Mouse (Mus musculus) midbrain, embryonic 12.5 days (tissue): ENCODE data around the gene Serpinb11. TPM values are rescaled to one million over a fixed set of nuclear protein-coding genes. Genes with fewer than 3 reads are reported as not detected.

ENCODE experiments used
- ATAC-seq: fragments of 200-750 bp; cut with Nextera tagmentation; 2 replicates; pipeline ENCODE4 v1.8.0; 2017; ENCODE audit warnings: low read depth, moderate TSS enrichment, moderate library complexity; ENCODE audit not compliant: low FRiP score
- H3K27ac ChIP-seq: fragments of 300-500 bp; sonication (generic); replicated peaks from 2 replicates; pipeline ENCODE4 v1.5.1; 2016; ENCODE audit warnings: mild to moderate bottlenecking
- H3K27me3 ChIP-seq: fragments of 300-500 bp; sonication (generic); 2 replicates; pipeline ENCODE4 v1.6.1; 2016; ENCODE audit warnings: mild to moderate bottlenecking
- H3K36me3 ChIP-seq: fragments of 300-500 bp; sonication (generic); 2 replicates; pipeline ENCODE4 v1.6.1; 2016
- H3K4me1 ChIP-seq: fragments of 300-500 bp; sonication (generic); 2 replicates; pipeline ENCODE4 v1.6.1; 2016
- H3K4me2 ChIP-seq: fragments of 300-500 bp; sonication (generic); replicated peaks from 2 replicates; pipeline ENCODE4 v1.6.1; 2016; ENCODE audit warnings: mild to moderate bottlenecking, moderate library complexity
- H3K4me3 ChIP-seq: fragments of 300-500 bp; sonication (generic); 2 replicates; pipeline ENCODE4 v1.5.1; 2016; ENCODE audit warnings: mild to moderate bottlenecking
- H3K9ac ChIP-seq: fragments of 300-500 bp; sonication (generic); replicated peaks from 2 replicates; pipeline ENCODE4 v1.6.1; 2016; ENCODE audit warnings: mild to moderate bottlenecking, moderate library complexity
- H3K9me3 ChIP-seq: fragments of 300-500 bp; sonication (generic); 2 replicates; pipeline ENCODE4 v1.6.1; 2016; ENCODE audit warnings: mild to moderate bottlenecking
- WGBS: fragments of 180-500 bp; shearing (Covaris S2); methylation state at CpG from one replicate; pipeline ENCODE4 v1.1.7; 2016; 5-methylcytosine and 5-hydroxymethylcytosine counted together
- polyA plus RNA-seq: library from polyadenylated mRNA; unstranded; fragments of >200 nt; fragmentation: Nextera tagmentation; extraction: Ambion mirVana; gene quantifications from 2 replicates; pipeline ENCODE4 v1.2.1, GENCODE M21; 2016

Serpinb11 gene
- polyA plus RNA-seq, 1 experiment from 2014 or later: not detected

- no peaks in the 10 kb centered on the region for H3K4me1 ChIP-seq
- H3K4me2 ChIP-seq: no peak overlapping the region
- H3K27me3 ChIP-seq: no peaks in the 10 kb centered on the region
- 90% methylated on average over 2 of the region's 2 CpGs for WGBS
- H3K9ac ChIP-seq: no peak overlapping the region
- H3K36me3 ChIP-seq: no peaks in the 10 kb centered on the region
- ATAC-seq: no peak
- H3K27ac ChIP-seq: no peak overlapping the region
- no peak overlapping the region for H3K4me3 ChIP-seq
- H3K9me3 ChIP-seq: no peaks in the 10 kb centered on the region
These were observed 28.8 kb downstream of the Serpinb11 start for GRCm38 (mm10) chr1:107389753-107390152.

DNA sequence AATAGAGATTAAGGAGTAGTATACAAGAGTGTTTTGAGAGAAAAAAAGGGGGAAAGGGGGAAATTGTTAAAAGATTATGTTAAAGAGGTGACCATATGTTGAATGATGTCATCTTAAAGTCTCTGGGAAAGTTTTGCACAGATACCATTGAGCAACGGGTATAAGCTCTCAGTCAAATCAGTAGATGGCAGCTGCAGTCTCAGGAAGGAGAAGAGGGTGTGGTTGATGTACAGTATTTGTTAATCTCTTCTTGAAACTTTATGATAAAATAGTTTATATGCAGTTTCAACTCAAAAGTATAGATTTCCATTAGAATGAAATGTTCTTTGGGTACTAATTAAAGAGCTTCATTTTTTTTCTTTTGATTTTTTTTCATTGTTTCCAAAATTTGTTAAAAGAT lies 36.5 kb downstream of the Serpinb11 start:
- Histone ChIP-seq H3K27me3 (no peaks in the 10 kb centered on the region), H3K9ac (no peak overlapping the region), H3K4me2 (no peak overlapping the region), H3K36me3 (no peaks in the 10 kb centered on the region), H3K4me1 (no peaks in the 10 kb centered on the region), H3K9me3 (no peaks in the 10 kb centered on the region), H3K4me3 (no peak overlapping the region), H3K27ac (no peak overlapping the region)
- ATAC-seq: no peak
- 62% methylated on average over 1 of the region's 1 CpGs for WGBS

- 89% methylated on average over 3 of the region's 3 CpGs for WGBS
- no peak for ATAC-seq
- Histone ChIP-seq H3K4me2 (no peak within 1 kb of the TSS), H3K9me3 (no peaks in the 10 kb centered on the region), H3K36me3 (no peaks in the 10 kb centered on the region), H3K4me1 (no peaks in the 10 kb centered on the region), H3K9ac (no peak within 1 kb of the TSS), H3K27ac (no peak within 1 kb of the TSS), H3K27me3 (no peaks in the 10 kb centered on the region), H3K4me3 (no peak within 1 kb of the TSS)
These were observed 38.4 kb downstream of the Serpinb11 start, which contains the start of gene Serpinb7 for GRCm38 (mm10) chr1:107399355-107399754. TSS of gene Serpinb7 (plus strand) at chr1:107399655.

GRCm38 (mm10) chr1:107402082-107402481 lies 41.1 kb downstream of the Serpinb11 start:
- WGBS: 83% methylated on average over 4 of the region's 4 CpGs
- no peak for ATAC-seq
- Histone ChIP-seq H3K4me3 (no peak overlapping the region), H3K27me3 (no peaks in the 10 kb centered on the region), H3K4me1 (no peaks in the 10 kb centered on the region), H3K36me3 (no peaks in the 10 kb centered on the region), H3K27ac (no peak overlapping the region), H3K9ac (no peak overlapping the region), H3K4me2 (no peak overlapping the region), H3K9me3 (no peaks in the 10 kb centered on the region)

DNA sequence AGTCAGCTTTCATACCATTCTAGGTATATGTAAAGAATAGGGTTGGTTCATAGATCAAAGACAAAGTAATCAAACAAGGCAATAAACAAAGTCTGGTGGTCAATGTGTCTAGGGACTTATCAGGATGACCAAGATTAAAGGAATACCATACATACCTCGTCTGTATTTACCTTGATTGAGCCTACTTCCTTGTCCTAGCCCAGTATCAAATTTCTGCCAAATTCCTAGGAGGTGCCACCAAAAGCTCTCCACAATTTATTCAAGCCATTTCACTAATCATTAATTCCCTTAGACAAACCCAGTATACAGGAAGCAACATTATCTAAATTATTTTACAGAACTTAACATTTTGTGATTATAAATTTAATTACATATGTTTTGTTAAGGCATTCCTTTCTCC lies 53.7 kb downstream of the Serpinb11 start:
- Histone ChIP-seq H3K4me1 (no peaks in the 10 kb centered on the region), H3K27me3 (no peaks in the 10 kb centered on the region), H3K9me3 (no peaks in the 10 kb centered on the region), H3K27ac (no peak overlapping the region), H3K4me3 (no peak overlapping the region), H3K9ac (no peak overlapping the region), H3K36me3 (no peaks in the 10 kb centered on the region), H3K4me2 (no peak overlapping the region)
- no peak for ATAC-seq
- 37% methylated on average over 1 of the region's 1 CpGs for WGBS

DNA sequence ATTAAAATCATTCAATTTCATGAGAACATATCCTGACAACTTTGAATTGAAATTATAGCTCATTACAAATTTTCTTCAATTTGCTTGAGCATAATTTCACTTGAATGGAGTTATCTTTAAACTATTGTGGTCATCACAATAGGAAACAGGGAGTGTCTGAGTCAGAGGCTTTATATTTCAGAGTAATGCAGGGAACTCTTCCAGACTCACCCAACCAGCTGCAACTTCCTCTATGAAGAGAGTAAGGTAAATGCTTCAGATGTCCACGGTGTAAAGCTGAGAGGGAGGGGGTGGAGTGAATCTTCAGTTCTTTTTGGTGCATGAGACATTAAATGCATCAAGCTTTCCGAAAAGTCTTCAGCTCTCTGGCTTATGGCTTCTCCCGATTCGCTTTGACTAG lies 61.5 kb downstream of the Serpinb11 start:
- WGBS: 78% methylated on average over 4 of the region's 4 CpGs
- no peaks in the 10 kb centered on the region for H3K9me3 ChIP-seq
- H3K36me3 ChIP-seq: no peaks in the 10 kb centered on the region
- no peak for ATAC-seq
- no peak overlapping the region for H3K9ac ChIP-seq
- no peaks in the 10 kb centered on the region for H3K27me3 ChIP-seq
- H3K4me2 ChIP-seq: no peak overlapping the region
- no peak overlapping the region for H3K27ac ChIP-seq
- H3K4me3 ChIP-seq: no peak overlapping the region
- no peaks in the 10 kb centered on the region for H3K4me1 ChIP-seq

Other genes with a start within 250 kb of the Serpinb11 start
- gene Serpinb3b, start 82.8 kb upstream of the Serpinb11 start, polyA plus RNA-seq: not detected in 2 replicates
- gene Serpinb3c, start 82.8 kb upstream of the Serpinb11 start, polyA plus RNA-seq: not detected in 2 replicates
- not detected in 2 replicates for gene Serpinb7, start 38.5 kb downstream of the Serpinb11 start, polyA plus RNA-seq
- gene Serpinb2, start 150.2 kb downstream of the Serpinb11 start, polyA plus RNA-seq: not detected in 2 replicates
- gene Serpinb8, start 228.8 kb downstream of the Serpinb11 start, polyA plus RNA-seq: 0.12 and 1.1 TPM in 2 replicates